Mouse (Mus musculus) megakaryocyte progenitor cell, adult 5-6 weeks (primary cell): ENCODE measurements around the gene Cd180. TPM values are rescaled to one million over a fixed set of nuclear protein-coding genes. Genes with fewer than 3 reads are reported as not detected.
"Not testable (repeated sequence)": the region's sequence is repeated elsewhere in the genome, so short reads cannot be mapped to it uniquely, and the experiment has no call there.

Experiments
- ATAC-seq: replicated peaks from 2 replicates; pipeline ENCODE4 v1.8.0; 2016; ENCODE audit warnings: mild to moderate bottlenecking, moderate TSS enrichment, inconsistent platforms; ENCODE audit not compliant: poor library complexity
- total RNA-seq, 2 experiments: library from RNA; stranded (forward) in 1 of 2; stranded (reverse) in 1 of 2; fragments of 157-497, 149-512 nt in 1 of 2; fragments of 200-1000 nt in 1 of 2; gene quantifications; 2 replicates each; pipeline versions ENCODE4 v1.2.3 to v1.2.4; 2015 to 2017

Cd180 gene
- total RNA-seq, 2 experiments from 2014 or later: 11.2 to 47.1 TPM

DNA sequence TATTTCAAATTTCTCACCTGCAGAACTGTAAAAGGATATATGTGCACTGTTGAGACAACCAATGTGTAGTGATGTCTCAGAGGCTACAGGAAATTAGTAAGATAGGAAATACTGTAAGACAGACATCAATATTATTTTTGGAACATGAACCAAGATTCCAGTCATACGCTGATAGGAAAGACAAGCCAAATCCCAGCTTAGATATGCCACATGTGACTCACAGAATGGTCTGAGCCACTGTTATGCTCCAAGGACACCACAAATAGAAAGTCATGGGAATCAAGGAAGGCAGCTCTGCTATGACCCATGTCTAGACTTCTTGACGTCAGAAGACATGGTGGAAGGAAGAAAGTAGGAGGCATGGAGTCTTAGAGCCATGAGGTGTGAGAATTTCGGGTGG, 19.3 kb upstream of the Cd180 start:
- no peak for ATAC-seq

DNA sequence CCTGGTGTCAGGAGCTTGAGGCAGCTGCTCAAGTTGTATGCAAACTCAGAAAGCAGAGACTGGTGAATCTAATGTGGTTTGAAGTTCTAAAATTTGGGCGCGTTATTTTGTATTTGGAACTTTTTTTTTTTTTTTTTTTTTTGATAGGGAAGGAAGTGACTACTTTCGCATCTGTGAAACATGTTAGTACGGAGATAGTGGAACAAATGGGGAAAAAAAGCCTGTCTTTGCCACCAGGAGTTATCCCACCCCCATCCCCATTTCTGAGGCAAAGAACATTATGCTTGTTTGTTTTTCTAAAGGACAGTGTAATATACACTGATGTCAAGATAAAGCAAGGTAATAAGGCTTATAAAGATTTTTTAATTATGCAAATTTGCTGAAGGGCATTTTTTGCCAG, 15.8 kb upstream of the Cd180 start:
- not testable (repeated sequence) for ATAC-seq

DNA sequence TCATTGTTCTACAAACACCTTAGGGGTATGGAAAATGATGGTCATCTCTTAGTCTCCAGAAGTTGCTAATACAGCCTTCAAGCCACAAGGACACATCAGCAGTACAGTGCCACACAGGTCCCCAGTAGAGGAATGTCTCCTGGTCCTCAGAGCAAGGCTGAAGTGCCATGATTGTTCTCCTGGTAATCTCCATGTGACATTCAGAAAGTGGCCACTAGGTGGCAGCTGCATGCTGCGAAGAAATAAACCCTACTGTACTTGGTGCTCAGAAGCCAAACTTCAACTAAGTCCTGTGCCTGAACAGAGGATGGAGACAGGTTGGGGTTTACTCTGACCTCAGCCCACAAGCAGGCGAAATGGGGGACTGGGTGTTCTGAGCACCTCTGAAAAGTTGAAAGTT, 14.9 kb upstream of the Cd180 start:
- ATAC-seq: peak; percentile 100

- ATAC-seq: no peak
Measured at GRCm38 (mm10) chr13:102684890-102685289, 8.5 kb upstream of the Cd180 start.

DNA sequence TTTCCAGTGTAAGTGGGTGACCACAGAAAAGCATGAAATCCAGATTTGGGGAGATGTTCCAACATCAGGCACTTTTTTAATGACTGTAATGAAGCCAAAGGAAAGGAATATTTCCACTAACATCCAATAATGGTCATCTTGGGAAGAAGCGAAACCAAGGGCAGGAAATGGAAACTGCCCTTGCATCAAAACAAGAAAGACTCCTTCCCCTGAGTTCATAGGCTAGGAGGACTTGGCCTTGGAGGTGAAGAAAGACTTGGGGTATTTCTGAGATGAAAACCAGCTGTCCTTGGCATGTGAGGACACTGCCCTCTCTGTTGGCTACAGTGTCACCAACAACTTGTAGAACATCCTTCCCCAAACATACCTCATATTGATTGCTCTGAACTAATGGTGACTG, 5.2 kb upstream of the Cd180 start:
- ATAC-seq: peak; percentile 42

- ATAC-seq: peak; percentile 60
Measured at GRCm38 (mm10) chr13:102689201-102690090, 3.9 kb upstream of the Cd180 start.

DNA sequence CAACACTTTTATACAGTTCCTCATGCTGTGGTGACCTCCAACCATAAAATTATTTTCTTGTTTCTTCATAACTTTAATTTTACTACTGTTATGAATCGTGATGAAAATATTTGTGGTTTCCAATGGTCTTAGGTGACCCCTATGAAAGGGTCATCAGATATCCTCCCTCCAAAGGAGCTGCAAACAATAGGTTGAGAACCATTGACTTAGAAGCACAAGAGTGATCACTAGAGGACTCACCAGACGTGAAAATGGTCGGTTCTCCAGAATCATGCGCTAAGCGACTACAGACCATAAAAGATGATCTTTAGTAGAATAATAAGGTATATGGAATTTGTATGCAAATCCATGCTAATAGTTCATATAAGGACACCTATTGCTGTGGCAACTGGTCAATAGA, 3.2 kb upstream of the Cd180 start:
- ATAC-seq: no peak; the same call in 1 of the 2 replicates

GRCm38 (mm10) chr13:102691408-102692150, 1.8 kb upstream of the Cd180 start:
- no peak for ATAC-seq

- no peak for ATAC-seq
Measured at GRCm38 (mm10) chr13:102694154-102694553, 796 bp downstream of the Cd180 start.

DNA sequence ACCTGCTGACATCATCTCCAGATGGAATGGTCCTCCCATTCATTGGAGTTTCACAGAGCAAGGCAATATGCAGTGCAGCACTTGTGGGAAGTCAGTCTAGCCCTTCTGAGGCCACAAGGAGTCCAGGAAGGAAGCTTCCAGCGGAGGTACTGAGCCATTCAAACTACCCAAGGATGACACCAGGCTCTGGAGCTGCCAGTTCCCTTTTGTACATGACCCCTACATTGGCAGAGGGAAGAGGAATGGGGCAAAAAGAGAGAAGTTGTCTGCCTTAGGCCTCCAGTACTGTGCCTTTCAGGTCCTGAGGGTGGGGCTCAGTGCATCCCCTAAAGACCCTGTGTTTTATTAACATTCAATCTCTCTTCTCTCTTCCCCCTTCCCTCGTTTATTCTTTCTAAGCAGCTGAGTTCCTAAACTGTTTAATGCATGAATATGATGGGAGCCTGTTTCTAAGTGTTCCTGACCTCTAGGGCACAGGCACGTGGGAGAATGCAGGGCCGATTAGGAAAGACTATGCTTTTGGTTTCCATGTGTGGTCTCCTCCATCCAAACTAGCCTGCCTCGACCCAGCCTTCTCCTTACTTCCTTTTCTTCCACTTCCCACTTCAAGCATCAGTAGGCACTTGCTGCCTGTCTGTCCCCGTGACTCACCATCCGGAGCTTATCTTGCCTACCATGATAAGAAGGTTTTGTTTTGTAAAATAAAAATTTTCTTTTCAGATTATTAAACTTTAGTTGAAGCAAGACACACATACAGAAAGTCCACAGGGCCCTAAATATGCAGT, 2.0 kb downstream of the Cd180 start:
- peak; percentile 70 for ATAC-seq

- ATAC-seq: no peak
Measured at GRCm38 (mm10) chr13:102698335-102698734, 5.0 kb downstream of the Cd180 start.

DNA sequence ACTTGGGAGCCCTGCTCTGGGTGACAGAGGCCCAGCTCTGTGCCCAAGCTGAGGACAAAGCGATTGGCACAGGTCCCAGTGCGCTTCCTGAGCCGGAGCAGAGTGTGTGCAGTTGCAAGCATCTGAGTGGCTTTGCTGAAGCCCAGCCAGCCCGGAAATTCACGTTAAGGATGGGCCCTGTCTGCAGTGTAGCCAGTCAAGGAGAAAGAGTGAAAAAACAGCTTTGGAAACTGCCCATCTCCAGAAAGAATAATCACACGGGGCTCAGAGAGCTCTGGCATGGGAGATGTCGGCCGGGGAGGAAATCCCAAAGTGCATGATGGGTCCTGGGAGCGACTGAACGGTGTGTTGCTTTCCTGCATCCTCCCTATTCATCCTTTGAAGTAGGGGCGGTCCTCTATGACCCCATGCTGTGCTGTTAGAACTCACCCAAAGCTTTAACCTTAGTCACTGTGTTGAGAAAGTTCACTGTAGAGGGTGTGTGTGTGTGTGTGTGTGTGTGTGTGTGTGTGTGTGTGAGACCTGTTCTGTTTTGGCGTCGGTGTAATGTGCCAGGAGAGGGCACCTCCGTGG, 5.5 kb downstream of the Cd180 start:
- ATAC-seq: peak; percentile 54

DNA sequence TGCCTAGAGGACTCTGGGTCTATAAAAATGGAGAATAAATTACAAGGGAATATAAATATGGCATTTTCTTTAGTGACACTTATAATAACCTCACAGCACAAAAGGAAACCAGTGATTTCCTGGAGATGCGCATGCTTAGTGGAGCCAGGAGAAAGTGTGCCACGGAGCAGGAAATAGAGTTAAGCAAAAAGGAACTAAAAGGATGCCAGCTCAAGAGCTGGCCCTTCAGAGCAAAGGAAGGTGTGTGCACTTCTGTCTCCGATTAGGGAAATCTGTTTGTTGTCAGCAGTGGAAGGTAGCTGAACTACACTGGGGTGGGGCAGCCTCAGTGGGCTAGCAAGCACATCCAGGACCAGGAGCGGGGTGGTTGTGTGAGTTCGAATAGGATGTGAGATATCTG, 6.8 kb downstream of the Cd180 start:
- peak; percentile 30; the same call in 1 of the 2 replicates for ATAC-seq

DNA sequence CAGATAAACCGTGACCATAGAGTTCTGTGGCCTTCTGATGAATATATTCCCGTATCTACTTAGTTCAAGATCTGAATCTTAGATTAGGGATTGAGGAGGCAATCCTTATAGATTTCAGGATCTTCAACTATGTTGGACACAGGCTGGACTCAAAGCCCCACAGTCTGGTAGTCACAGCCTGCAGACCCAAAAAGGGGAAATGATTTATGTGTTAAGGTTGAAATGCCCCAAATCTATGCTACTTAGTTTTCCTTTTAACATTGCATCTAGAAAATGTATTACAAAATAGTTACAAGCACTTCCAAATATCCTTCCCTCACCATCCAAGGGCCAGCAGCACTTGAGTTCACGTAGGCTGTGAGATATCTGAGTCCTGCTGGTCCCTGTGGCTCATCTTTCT, 7.4 kb downstream of the Cd180 start:
- peak; percentile 56 for ATAC-seq

DNA sequence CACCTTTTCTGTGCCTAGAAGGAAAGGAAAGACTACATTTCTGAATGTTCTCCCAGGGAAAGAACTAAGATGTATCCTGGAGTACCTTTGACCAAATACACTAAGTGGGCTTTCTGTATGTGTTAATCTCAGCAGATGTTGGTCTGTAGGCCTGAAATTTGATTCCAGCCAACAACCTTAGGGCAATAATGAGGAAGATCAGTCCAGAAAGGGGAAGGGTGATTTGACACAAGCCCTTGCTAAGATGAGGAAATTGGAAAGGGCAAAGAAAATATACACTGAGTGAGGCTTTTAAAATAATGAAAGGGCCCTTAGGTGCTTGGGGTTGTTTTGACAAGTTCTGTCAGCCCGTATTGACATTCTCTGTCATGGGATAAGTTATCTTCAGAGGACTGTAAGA, 23.6 kb downstream of the Cd180 start:
- ATAC-seq: peak; percentile 80

DNA sequence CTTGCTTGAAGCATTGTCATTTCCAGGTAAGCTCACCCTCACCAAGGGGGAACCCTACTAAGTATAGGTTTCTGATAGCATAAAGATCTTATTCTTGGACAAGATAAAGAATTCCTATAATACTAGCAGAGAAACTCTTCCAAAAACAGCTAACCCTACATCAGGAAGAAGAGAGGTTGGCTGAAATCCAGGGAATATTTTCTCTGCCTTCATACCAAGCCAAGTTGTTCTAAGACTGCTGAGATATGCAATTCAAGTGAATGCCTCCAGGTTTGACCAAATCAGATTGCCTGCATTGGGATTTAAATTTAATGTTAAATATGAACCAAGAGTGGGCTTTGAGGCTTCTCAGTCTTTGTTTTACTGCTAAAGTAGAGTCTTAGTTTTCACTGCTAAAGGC, 32.1 kb downstream of the Cd180 start:
- ATAC-seq: no peak

DNA sequence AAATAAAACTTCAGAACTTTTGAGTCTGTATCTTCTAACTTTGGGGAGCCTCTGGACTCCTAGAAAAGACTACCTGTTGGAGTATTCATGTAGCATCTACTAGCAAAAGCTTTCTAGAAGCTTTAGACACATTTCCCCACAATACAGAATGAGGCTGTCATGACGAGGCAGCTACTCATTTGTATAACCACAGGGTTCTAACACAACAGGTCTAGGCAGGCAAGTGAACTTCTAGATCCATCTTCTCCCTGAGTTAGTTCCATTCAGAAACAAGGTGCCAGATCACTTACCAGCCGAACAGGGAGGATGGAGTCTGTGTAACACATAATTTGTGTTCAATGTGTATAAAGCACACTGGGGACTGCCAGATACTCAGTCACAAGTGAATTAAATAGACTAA, 32.5 kb downstream of the Cd180 start:
- no peak for ATAC-seq

DNA sequence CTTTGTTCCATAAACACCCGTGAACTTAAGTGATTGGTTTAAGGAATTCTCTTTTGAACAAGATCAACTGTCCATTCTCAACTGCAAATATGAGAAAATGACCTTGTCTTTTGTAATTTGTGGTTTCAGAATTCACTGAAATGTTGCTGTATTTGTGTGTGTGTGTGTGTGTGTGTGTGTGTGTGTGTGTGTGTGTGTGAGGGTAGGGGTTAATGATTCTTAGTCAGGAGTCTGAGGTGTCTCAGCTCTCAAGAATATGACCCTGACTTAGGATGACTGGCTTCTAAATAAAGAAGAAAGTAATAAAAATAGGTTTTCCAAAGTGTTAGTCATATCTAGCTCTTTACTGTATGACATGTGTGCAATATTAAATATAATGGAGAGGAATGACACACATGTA, 33.5 kb downstream of the Cd180 start:
- no peak for ATAC-seq

DNA sequence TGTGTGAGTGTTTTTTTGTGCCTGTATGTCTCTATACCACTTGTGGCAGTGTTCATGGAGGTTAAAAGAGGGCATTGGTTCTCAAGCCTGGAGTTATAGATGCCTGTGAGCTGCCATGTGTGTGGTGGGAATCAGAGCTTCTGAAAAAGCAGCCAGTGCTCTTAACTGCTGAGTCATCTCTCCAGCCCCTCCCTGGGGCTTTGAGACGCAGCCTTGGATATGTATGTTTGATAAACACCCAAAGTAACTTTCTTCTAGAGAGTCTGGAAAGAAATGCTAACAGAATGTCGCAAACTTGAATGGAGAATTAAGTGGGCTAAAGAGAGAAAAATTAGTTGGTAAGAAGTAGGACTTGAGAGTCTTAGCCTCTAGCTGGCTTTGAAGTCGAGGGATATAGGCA, 34.7 kb downstream of the Cd180 start:
- ATAC-seq: peak; percentile 60; the same call in 1 of the 2 replicates

DNA sequence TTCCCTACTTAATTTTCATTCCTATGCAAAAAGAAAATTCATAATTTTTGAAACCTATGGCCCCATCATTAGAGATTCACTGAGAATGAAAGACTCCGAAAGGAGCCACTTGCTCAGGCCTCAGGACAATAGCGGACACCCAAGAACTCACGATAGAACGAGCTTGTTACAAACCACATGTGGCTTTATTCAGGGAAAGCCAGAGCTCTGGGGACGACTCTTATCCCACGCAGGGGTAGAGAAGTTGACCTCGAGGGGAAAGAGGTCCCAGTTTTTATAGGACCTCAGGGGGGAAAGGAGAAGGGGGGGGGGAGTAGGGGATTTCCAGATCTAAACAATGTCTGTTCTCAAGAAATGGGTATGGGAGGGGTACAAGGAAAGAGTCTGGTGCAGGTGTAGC, 35.6 kb downstream of the Cd180 start:
- not testable (repeated sequence) for ATAC-seq

GRCm38 (mm10) chr13:102733063-102733462, 39.7 kb downstream of the Cd180 start:
- no peak for ATAC-seq
